Comparison of ENCODE assay signal across 31 mouse cellular contexts in the genomic region with DNA sequence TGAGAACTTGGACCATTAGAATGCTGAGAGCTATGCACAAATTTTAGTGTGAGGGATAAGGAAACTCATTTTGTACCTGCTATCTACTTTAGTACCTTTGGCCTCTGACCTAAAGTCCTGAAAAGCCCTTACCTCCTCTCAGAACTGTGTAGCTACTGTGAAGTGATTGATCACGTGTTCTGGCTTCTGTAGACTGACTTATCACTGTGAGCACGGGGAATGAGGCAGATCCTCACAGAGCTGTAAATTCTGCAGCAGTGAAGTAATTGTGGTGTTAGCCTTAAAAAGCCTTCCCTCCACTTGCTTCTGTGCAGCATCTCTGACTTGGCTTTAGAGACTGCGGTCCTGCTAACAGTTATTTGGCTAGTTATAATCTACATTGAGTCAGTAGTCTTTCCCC. TPM values are rescaled to one million over a fixed set of nuclear protein-coding genes. Genes with fewer than 3 reads are reported as not detected.
DNase-seq lines count a peak whose midpoint lies in the region; ATAC-seq and TF ChIP-seq lines count a peak whose summit lies in the region.
"Had no signal": no experiment of that assay in that cellular context is flagged by ENCODE, and none has a peak within 500 bp of the region (broad histone marks: within the 10 kb centered on the region; RNA-seq: fewer than 3 reads in every experiment).

No protein-coding gene starts in this region.

- no peaks in the 10 kb centered on the region for H3K9me3 ChIP-seq in heart, embryonic 12.5 days (replicated peaks)
- H3K9me3 ChIP-seq in heart, embryonic 11.5 days (replicated peaks; ENCODE audit: control insufficient read depth, low read length): no peaks in the 10 kb centered on the region
- no peaks in the 10 kb centered on the region for H3K9me3 ChIP-seq in intestine, embryonic 15.5 days
- H3K9me3 ChIP-seq: forebrain, embryonic 13.5 days; kidney, embryonic 15.5 days; limb, embryonic 13.5 days; liver, embryonic 13.5 days; midbrain, embryonic 10.5 days; midbrain, embryonic 15.5 days; neural tube, embryonic 15.5 days had no signal

- no peak for TF ChIP-seq CTCF in liver, adult 2 months (IDR thresholded peaks at IDR 0.05; ENCODE audit: low read depth, low read length)
- no peak for TF ChIP-seq CTCF in lung, adult 2 months (IDR thresholded peaks at IDR 0.05; ENCODE audit: insufficient read depth, low read length)

- no peak overlapping the region for H3K27ac ChIP-seq in heart, embryonic 12.5 days (ENCODE audit: poor library complexity, severe bottlenecking)
- no peak overlapping the region for H3K27ac ChIP-seq in heart, embryonic 11.5 days (ENCODE audit: low read depth, low read length)
- H3K27ac ChIP-seq in liver, adult 2 months (replicated peaks; ENCODE audit: insufficient read depth, low read depth, low read length): no peak overlapping the region
- H3K27ac ChIP-seq in intestine, embryonic 15.5 days: no peak overlapping the region
- H3K27ac ChIP-seq: forebrain, embryonic 13.5 days; hindbrain, postnatal 0 days; kidney, embryonic 15.5 days; limb, embryonic 13.5 days; liver, embryonic 13.5 days; midbrain, embryonic 10.5 days; midbrain, embryonic 15.5 days; neural tube, embryonic 15.5 days had no signal

- no peaks in the 10 kb centered on the region for H3K27me3 ChIP-seq in heart, embryonic 12.5 days (replicated peaks)
- no peaks in the 10 kb centered on the region for H3K27me3 ChIP-seq in heart, embryonic 11.5 days (ENCODE audit: control insufficient read depth, insufficient read depth, low read length)
- H3K27me3 ChIP-seq in liver, adult 2 months (ENCODE audit: control insufficient read depth, insufficient read depth, low read length): no peaks in the 10 kb centered on the region
- no peaks in the 10 kb centered on the region for H3K27me3 ChIP-seq in intestine, embryonic 15.5 days (replicated peaks)
- H3K27me3 ChIP-seq: forebrain, embryonic 13.5 days; kidney, embryonic 15.5 days; limb, embryonic 13.5 days; liver, embryonic 13.5 days; midbrain, embryonic 15.5 days; neural tube, embryonic 15.5 days had no signal

- H3K36me3 ChIP-seq in heart, embryonic 12.5 days: peaks cover 18% of the 10 kb centered on the region
- no peaks in the 10 kb centered on the region for H3K36me3 ChIP-seq in heart, embryonic 11.5 days (ENCODE audit: control insufficient read depth, insufficient read depth, low read length)
- peaks cover 15% of the 10 kb centered on the region; the same call in 1 of the 2 replicates for H3K36me3 ChIP-seq in liver, adult 2 months (ENCODE audit: control insufficient read depth, insufficient read depth, low read length)
- peaks cover 11% of the 10 kb centered on the region; the same call in 1 of the 2 replicates for H3K36me3 ChIP-seq in intestine, embryonic 15.5 days

- H3K9ac ChIP-seq in heart, embryonic 12.5 days: no peak overlapping the region
- no peak overlapping the region for H3K9ac ChIP-seq in heart, embryonic 11.5 days (ENCODE audit: low read depth, low read length)
- no peak overlapping the region for H3K9ac ChIP-seq in liver, adult 2 months (ENCODE audit: low read depth, low read length)
- no peak overlapping the region for H3K9ac ChIP-seq in intestine, embryonic 15.5 days
- H3K9ac ChIP-seq: forebrain, embryonic 13.5 days; kidney, embryonic 15.5 days; limb, embryonic 13.5 days; liver, embryonic 13.5 days; midbrain, embryonic 15.5 days; neural tube, embryonic 15.5 days had no signal

- intact Hi-C loops in gastrocnemius, postnatal 14 days (cut with DNase I; ENCODE audit: low total_unique reads): no loop called here

- H3K4me1 ChIP-seq in heart, embryonic 12.5 days (replicated peaks): peaks cover 10% of the 10 kb centered on the region
- no peaks in the 10 kb centered on the region for H3K4me1 ChIP-seq in heart, embryonic 11.5 days (ENCODE audit: control insufficient read depth, insufficient read depth, low read length)
- peaks cover 5% of the 10 kb centered on the region; the same call in 1 of the 2 replicates for H3K4me1 ChIP-seq in liver, adult 2 months (ENCODE audit: control insufficient read depth, insufficient read depth, low read length)
- no peaks in the 10 kb centered on the region for H3K4me1 ChIP-seq in intestine, embryonic 15.5 days (replicated peaks)
- peaks cover 7% of the 10 kb centered on the region for H3K4me1 ChIP-seq in lung, adult 2 months (ENCODE audit: control insufficient read depth, insufficient read depth, low read length)
- H3K4me1 ChIP-seq: forebrain, embryonic 13.5 days; kidney, embryonic 15.5 days; limb, embryonic 13.5 days; midbrain, embryonic 10.5 days; midbrain, embryonic 15.5 days; neural tube, embryonic 15.5 days had no signal

- 0 out of 2 replicates have a peak, but pooled peaks have one; percentile 40 for ATAC-seq in heart, embryonic 12.5 days (ENCODE audit: insufficient number of reproducible peaks, low FRiP score)
- ATAC-seq in heart, embryonic 11.5 days (replicated peaks; ENCODE audit: insufficient number of reproducible peaks, low FRiP score, low TSS enrichment): no peak
- ATAC-seq in intestine, embryonic 15.5 days: peak; percentile 86
- ATAC-seq: activated CD4-positive, CD25-positive, alpha-beta regulatory T cell, adult 4 months; CD4-positive, CD25-positive, alpha-beta regulatory T cell, adult 4 months; forebrain, embryonic 13.5 days; hindbrain, postnatal 0 days; midbrain, embryonic 15.5 days had no signal

- H3K79me2 ChIP-seq in liver, adult 2 months (ENCODE audit: control insufficient read depth, insufficient read depth, low read length): peaks cover 8% of the 10 kb centered on the region; the same call in 1 of the 2 replicates

- peak; percentile 33 for DNase-seq in liver, adult 2 months (ENCODE audit: extremely low read depth, low read depth, low spot score)
- no peak for DNase-seq in liver
- peak; percentile 58 for DNase-seq in yolk sac, embryonic 10.5 days (ENCODE audit: low spot score)
- no peak for DNase-seq in lung, adult 2 months
- no peak for DNase-seq in gastrocnemius, postnatal 14 days
- DNase-seq: adrenal gland, adult 8-10 months; cerebellum, adult 11 months; cerebellum, adult 9-10 months; cerebellum, postnatal 36 days; gastrocnemius, postnatal 36 days; kidney, adult 18-20 months; kidney, postnatal 25 days; liver, embryonic 13.5 days; lung, adult 18-20 months; lung, postnatal 10 days; retina, postnatal 1 day; right cerebral cortex, postnatal 14 days; spleen, adult 18-20 months; thymus, postnatal 25 days had no signal

- H3K4me2 ChIP-seq in heart, embryonic 12.5 days: no peak overlapping the region
- no peak overlapping the region for H3K4me2 ChIP-seq in heart, embryonic 11.5 days
- H3K4me2 ChIP-seq in intestine, embryonic 15.5 days (replicated peaks): no peak overlapping the region
- H3K4me2 ChIP-seq: forebrain, embryonic 13.5 days; kidney, embryonic 15.5 days; limb, embryonic 13.5 days; liver, embryonic 13.5 days; midbrain, embryonic 15.5 days; neural tube, embryonic 15.5 days had no signal

- H3K4me3 ChIP-seq in heart, embryonic 12.5 days: no peak overlapping the region
- H3K4me3 ChIP-seq in heart, embryonic 11.5 days (ENCODE audit: low read depth, low read length): no peak overlapping the region
- no peak overlapping the region for H3K4me3 ChIP-seq in liver, adult 2 months (ENCODE audit: insufficient read depth, low read depth, low read length)
- no peak overlapping the region for H3K4me3 ChIP-seq in intestine, embryonic 15.5 days (replicated peaks)
- no peak overlapping the region for H3K4me3 ChIP-seq in lung, adult 2 months (replicated peaks; ENCODE audit: extremely low read depth, low read depth, low read length)
- H3K4me3 ChIP-seq: forebrain, embryonic 13.5 days; kidney, embryonic 15.5 days; limb, embryonic 13.5 days; liver, embryonic 13.5 days; midbrain, embryonic 10.5 days; midbrain, embryonic 15.5 days; neural tube, embryonic 15.5 days had no signal

- WGBS in heart, embryonic 12.5 days: 53% methylated on average over 3 of the region's 3 CpGs
- WGBS in heart, embryonic 11.5 days (ENCODE audit: insufficient replicate concordance): 54% methylated on average over 3 of the region's 3 CpGs
- 56% methylated on average over 3 of the region's 3 CpGs for WGBS in liver, adult 2 months
- WGBS in intestine, embryonic 15.5 days: 52% methylated on average over 3 of the region's 3 CpGs
- 71% methylated on average over 3 of the region's 3 CpGs for WGBS in lung, adult 2 months

- TF ChIP-seq POLR2A in liver, adult 2 months (IDR thresholded peaks at IDR 0.05; ENCODE audit: extremely low read depth, insufficient read depth, low read length): no peak
- no peak for TF ChIP-seq POLR2A in lung, adult 2 months (IDR thresholded peaks at IDR 0.05; ENCODE audit: borderline replicate concordance, extremely low read depth, low read depth, low read length)

RNA-seq across cellular contexts. Expression of gene Pisd, which starts 24.7 kb away (rescaled TPM):
- 47.7 and 49.3 TPM in 2 replicates for polyA plus RNA-seq in heart, embryonic 12.5 days (2016; fragmentation: Nextera tagmentation; extraction: Ambion mirVana)
- 45.5 and 53.1 TPM in 2 replicates for polyA plus RNA-seq in heart, embryonic 11.5 days (2014; fragmentation: Nextera tagmentation; extraction: Ambion mirVana)
- total RNA-seq in liver, adult 2 months (2014; rRNA removed): 25.2 and 30.8 TPM in 2 replicates
- polyA plus RNA-seq in liver, adult 2 months (2012; rRNA removed): 40.6 and 45.6 TPM in 2 replicates
- 91.1 and 97.2 TPM in 2 replicates for polyA plus RNA-seq in intestine, embryonic 15.5 days (2015; fragmentation: Nextera tagmentation; extraction: Ambion mirVana)
- polyA plus RNA-seq in lung, adult 2 months (2012; rRNA removed): 89.6 and 90.7 TPM in 2 replicates
- total RNA-seq in gastrocnemius, postnatal 14 days (2021): 10 to 100 TPM; 19.1 to 20.5 TPM

Comparison
In these comparisons a context has a peak if more than half of its experiments do, and no peak if none do; other contexts are left out.
1. DNase-seq: peak in liver, adult 2 months (single experiment) and yolk sac, embryonic 10.5 days (single experiment); none in liver (single experiment), lung, adult 2 months (single experiment) and gastrocnemius, postnatal 14 days (single experiment).